Mouse (Mus musculus): Measurements from ENCODE around the gene Ajm1. TPM values are rescaled to one million over a fixed set of nuclear protein-coding genes. Genes with fewer than 3 reads are reported as not detected.

The Ajm1 gene
- polyA plus RNA-seq, 1 experiment from 2014 or later: 7.7 TPM

DNA sequence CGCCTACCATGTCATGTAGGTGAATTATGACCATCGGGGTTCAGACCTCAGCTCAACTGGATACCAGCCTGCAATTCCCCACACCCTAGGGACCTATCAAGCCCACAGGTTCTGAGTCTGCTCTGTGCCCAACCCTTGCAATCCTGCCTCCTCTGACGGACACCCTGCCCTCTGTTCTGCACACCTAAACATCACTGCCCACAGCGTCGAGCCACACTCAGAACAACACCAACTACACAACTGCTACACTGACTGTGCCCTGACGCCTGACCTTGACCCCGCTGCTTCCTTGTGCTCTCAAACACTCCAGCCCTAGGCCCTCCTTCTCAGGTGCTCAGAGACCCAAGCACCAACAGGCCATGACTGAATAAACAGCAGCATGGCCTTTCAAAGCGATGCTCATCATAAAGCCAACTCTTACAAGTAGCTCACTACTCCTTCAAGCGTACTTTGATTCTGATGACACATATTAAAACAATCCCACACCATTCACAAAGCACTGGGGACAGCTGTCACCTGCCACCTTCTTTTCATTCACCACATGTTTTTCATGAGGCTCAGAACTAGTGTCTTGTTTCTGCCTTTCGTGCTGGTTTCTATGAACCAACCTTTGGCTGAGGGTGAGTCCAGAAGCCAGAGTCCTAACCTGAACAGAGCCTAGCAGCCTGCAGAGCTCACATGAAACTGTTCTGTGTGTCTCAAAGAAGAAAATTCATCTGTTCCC lies 39.8 kb downstream of the Ajm1 start:
- ATAC-seq: no peak
- Histone ChIP-seq H3K4me1 (replicated peaks; ENCODE audit: control insufficient read depth, insufficient read depth, low read length) (peaks cover 7% of the 10 kb centered on the region), H3K36me3 (ENCODE audit: control insufficient read depth, insufficient read depth) (no peaks in the 10 kb centered on the region; the same call in none of the 2 replicates), H3K4me2 (ENCODE audit: low read length) (no peak overlapping the region), H3K27ac (ENCODE audit: low read length) (no peak overlapping the region), H3K9ac (replicated peaks; ENCODE audit: low read depth, low read length) (no peak overlapping the region), H3K4me3 (replicated peaks; ENCODE audit: low read length) (no peak overlapping the region), H3K27me3 (replicated peaks; ENCODE audit: control insufficient read depth, insufficient read depth, low read length) (no peaks in the 10 kb centered on the region), H3K9me3 (ENCODE audit: control insufficient read depth, low read length) (no peaks in the 10 kb centered on the region)
- WGBS: 87% methylated on average over 10 of the region's 10 CpGs

DNA sequence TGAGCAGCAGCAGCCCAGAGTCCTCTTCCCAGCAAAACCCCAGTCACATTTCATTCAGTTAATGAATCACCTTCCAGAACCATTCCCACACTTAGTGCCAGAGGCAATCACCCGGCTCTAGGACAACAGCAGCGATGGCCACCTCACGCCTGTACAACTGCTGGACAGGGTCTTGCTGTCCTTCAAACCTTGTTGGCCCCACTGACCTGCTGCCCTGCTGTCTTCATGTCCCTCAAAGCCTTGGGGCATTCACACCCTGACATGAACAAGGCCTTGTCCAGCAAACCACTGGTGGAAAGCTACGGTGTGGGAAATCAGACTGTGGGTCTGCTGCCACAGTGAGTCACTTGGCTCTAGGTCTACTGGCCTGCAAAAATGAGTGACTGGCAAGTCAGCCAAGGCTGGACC lies 41.0 kb downstream of the Ajm1 start:
- no peak overlapping the region for H3K4me2 ChIP-seq (ENCODE audit: low read length)
- H3K4me3 ChIP-seq (replicated peaks; ENCODE audit: low read length): no peak overlapping the region
- H3K9ac ChIP-seq (replicated peaks; ENCODE audit: low read depth, low read length): no peak overlapping the region
- no peaks in the 10 kb centered on the region; the same call in 1 of the 2 replicates for H3K4me1 ChIP-seq (replicated peaks; ENCODE audit: control insufficient read depth, insufficient read depth, low read length)
- WGBS: 95% methylated on average over 4 of the region's 4 CpGs
- ATAC-seq: no peak
- no peaks in the 10 kb centered on the region for H3K27me3 ChIP-seq (replicated peaks; ENCODE audit: control insufficient read depth, insufficient read depth, low read length)
- no peaks in the 10 kb centered on the region for H3K9me3 ChIP-seq (ENCODE audit: control insufficient read depth, low read length)
- H3K27ac ChIP-seq (ENCODE audit: low read length): no peak overlapping the region
- peaks cover 4% of the 10 kb centered on the region for H3K36me3 ChIP-seq (ENCODE audit: control insufficient read depth, insufficient read depth)

DNA sequence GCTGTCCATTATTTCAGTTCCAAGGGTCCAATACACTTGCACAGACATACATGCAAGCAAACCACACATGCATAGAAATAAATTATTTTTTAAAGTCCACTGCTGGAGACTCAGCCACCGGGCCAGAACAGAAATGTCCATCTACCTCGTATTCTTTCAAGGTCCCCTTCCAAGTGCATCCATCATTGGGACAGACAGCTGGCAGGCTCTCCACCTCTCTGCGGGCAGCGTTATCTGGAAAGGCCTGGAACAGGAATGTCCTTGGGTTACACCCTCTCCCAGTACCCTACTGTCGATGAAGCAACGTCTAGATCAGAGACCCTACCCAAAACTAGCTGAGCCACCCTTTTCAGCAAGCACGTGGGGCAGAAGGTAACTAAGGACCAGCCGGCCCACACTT lies 45.0 kb downstream of the Ajm1 start:
- H3K36me3 ChIP-seq (ENCODE audit: control insufficient read depth, insufficient read depth): peaks cover 4% of the 10 kb centered on the region
- H3K9ac ChIP-seq (replicated peaks; ENCODE audit: low read depth, low read length): no peak overlapping the region
- no peaks in the 10 kb centered on the region for H3K9me3 ChIP-seq (ENCODE audit: control insufficient read depth, low read length)
- no peak overlapping the region for H3K4me2 ChIP-seq (ENCODE audit: low read length)
- no peak overlapping the region for H3K4me3 ChIP-seq (replicated peaks; ENCODE audit: low read length)
- H3K27ac ChIP-seq (ENCODE audit: low read length): no peak overlapping the region
- no peak for ATAC-seq
- 93% methylated on average over 8 of the region's 8 CpGs for WGBS
- no peaks in the 10 kb centered on the region for H3K4me1 ChIP-seq (replicated peaks; ENCODE audit: control insufficient read depth, insufficient read depth, low read length)
- no peaks in the 10 kb centered on the region for H3K27me3 ChIP-seq (replicated peaks; ENCODE audit: control insufficient read depth, insufficient read depth, low read length)

DNA sequence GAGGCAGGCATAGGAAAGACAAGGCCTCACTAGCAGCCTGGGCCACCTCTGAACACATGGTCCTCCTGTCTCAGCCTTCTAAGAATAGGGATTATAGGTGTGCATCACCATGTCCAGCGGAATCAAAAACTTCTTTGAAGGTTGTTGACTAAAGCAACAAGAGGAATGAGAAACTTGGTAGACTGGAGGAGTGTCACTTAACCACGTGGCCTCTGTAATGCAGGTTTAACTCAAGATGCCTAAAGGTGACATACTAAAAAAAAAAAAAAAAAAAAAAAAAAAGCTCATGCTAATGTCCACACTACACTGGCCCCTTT lies 46.7 kb downstream of the Ajm1 start:
- H3K4me1 ChIP-seq (replicated peaks; ENCODE audit: control insufficient read depth, insufficient read depth, low read length): no peaks in the 10 kb centered on the region
- WGBS: 98% methylated on average over 2 of the region's 2 CpGs
- H3K9me3 ChIP-seq (ENCODE audit: control insufficient read depth, low read length): no peaks in the 10 kb centered on the region
- no peak overlapping the region for H3K9ac ChIP-seq (replicated peaks; ENCODE audit: low read depth, low read length)
- H3K4me2 ChIP-seq (ENCODE audit: low read length): no peak overlapping the region
- ATAC-seq: no peak
- H3K36me3 ChIP-seq (ENCODE audit: control insufficient read depth, insufficient read depth): peaks cover 8% of the 10 kb centered on the region
- H3K27ac ChIP-seq (ENCODE audit: low read length): no peak overlapping the region
- no peak overlapping the region for H3K4me3 ChIP-seq (replicated peaks; ENCODE audit: low read length)
- no peaks in the 10 kb centered on the region for H3K27me3 ChIP-seq (replicated peaks; ENCODE audit: control insufficient read depth, insufficient read depth, low read length)

DNA sequence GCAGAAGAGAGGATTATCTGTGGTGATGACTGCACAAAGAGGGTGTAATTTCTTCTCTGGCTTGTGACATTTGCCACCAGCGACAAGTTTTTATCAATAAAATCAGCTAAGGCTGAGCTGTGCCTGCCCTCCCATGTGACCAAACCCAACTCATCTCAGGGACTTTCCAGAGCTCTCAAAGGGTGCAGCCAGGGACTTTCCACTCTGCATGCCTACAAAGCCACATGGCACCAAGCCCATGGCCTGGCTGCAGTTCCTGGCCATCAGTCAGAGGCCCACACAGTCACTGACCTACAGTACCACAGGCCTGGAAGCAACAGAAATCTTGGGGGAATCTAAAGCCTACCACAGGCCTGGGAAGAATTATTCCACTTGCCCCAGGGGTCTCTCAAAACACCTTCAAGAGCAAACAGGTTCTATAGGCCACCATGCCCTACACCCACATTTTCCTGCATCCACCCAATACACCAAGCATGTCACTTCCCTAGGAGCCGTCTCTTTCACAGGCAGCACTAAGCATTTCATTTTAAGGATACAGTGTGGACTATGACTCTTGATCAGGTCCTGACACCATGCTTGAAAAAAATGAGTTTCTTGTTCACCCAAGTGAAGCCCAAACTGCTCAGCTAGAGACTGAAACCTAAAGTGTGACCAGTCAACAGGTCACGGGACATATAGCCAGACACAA lies 47.2 kb downstream of the Ajm1 start:
- Histone ChIP-seq H3K9ac (replicated peaks; ENCODE audit: low read depth, low read length) (no peak overlapping the region), H3K4me3 (replicated peaks; ENCODE audit: low read length) (no peak overlapping the region), H3K9me3 (ENCODE audit: control insufficient read depth, low read length) (no peaks in the 10 kb centered on the region), H3K27ac (ENCODE audit: low read length) (no peak overlapping the region), H3K27me3 (replicated peaks; ENCODE audit: control insufficient read depth, insufficient read depth, low read length) (no peaks in the 10 kb centered on the region), H3K4me1 (replicated peaks; ENCODE audit: control insufficient read depth, insufficient read depth, low read length) (no peaks in the 10 kb centered on the region), H3K36me3 (ENCODE audit: control insufficient read depth, insufficient read depth) (peaks cover 9% of the 10 kb centered on the region), H3K4me2 (ENCODE audit: low read length) (no peak overlapping the region)
- no peak for ATAC-seq
- 93% methylated on average over 3 of the region's 3 CpGs for WGBS

DNA sequence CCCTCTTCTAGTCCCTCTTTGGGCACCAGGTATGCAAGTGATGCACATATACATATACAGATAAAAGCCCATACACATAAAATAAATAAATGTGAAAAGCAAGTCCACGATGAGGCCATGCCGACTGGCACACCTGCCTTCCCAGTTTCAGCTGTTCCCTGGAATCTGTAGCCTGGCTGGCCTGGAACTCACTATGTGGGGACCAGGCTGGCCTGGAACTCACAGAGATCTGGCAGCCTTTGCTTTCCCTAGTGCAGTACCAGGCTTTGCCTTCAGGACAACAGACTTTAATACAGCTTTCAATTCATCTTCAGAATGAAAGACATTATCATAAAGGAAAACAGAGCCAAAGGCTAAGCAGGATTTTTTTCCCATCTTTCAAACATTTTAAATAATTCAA lies 47.9 kb downstream of the Ajm1 start:
- Histone ChIP-seq H3K27ac (ENCODE audit: low read length) (no peak overlapping the region), H3K4me2 (ENCODE audit: low read length) (no peak overlapping the region), H3K4me1 (replicated peaks; ENCODE audit: control insufficient read depth, insufficient read depth, low read length) (no peaks in the 10 kb centered on the region), H3K9me3 (ENCODE audit: control insufficient read depth, low read length) (no peaks in the 10 kb centered on the region), H3K36me3 (ENCODE audit: control insufficient read depth, insufficient read depth) (peaks cover 9% of the 10 kb centered on the region), H3K4me3 (replicated peaks; ENCODE audit: low read length) (no peak overlapping the region), H3K9ac (replicated peaks; ENCODE audit: low read depth, low read length) (no peak overlapping the region), H3K27me3 (replicated peaks; ENCODE audit: control insufficient read depth, insufficient read depth, low read length) (no peaks in the 10 kb centered on the region)
- ATAC-seq: no peak
- 95% methylated on average over 2 of the region's 2 CpGs for WGBS

DNA sequence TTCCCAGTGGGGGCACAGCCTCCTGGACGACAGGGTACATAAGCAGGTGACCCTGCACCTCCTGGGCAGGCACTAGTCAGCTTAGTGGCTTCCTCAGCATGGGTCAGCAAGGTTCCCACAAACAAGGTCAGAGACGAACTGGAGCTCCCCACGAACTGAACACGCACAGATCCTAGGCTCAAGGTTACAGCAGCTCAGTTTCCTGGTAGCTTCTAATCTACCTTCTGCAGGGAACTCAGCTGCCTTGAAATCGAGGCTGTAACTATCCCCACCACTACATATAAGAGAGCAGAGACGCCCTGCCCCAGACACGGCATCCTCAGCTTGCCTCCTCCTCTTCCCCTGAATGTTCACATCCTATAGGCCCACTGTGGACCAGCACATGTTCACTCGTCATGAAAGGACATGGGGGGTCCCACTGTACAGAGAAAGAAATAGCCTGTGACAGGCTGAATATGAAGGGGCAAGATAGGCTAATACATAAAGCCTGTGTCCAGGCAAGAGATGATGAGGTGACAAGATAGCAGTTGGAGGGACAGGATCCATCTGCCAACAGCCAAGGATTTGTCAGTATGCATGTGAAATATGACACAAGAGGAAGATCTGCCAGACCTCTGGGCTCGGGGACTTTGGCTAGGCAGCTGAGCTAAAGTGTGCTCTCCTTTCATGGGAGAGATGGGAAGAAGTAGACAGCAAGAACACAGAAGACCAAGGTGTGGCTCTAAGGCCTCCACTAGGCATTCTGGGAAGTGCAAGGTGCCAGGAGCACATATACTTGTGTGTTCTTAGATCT lies 54.9 kb downstream of the Ajm1 start:
- Histone ChIP-seq H3K4me2 (ENCODE audit: low read length) (no peak overlapping the region), H3K27ac (ENCODE audit: low read length) (no peak overlapping the region), H3K36me3 (ENCODE audit: control insufficient read depth, insufficient read depth) (peaks cover 24% of the 10 kb centered on the region), H3K27me3 (replicated peaks; ENCODE audit: control insufficient read depth, insufficient read depth, low read length) (no peaks in the 10 kb centered on the region), H3K9ac (replicated peaks; ENCODE audit: low read depth, low read length) (no peak overlapping the region), H3K9me3 (ENCODE audit: control insufficient read depth, low read length) (no peaks in the 10 kb centered on the region), H3K4me1 (replicated peaks; ENCODE audit: control insufficient read depth, insufficient read depth, low read length) (no peaks in the 10 kb centered on the region), H3K4me3 (replicated peaks; ENCODE audit: low read length) (no peak overlapping the region)
- no peak for ATAC-seq
- 93% methylated on average over 9 of the region's 9 CpGs for WGBS

Other genes with a start within 250 kb of the Ajm1 start
- gene Man1b1, start 249.4 kb downstream of the Ajm1 start, polyA plus RNA-seq (2015; fragmentation: Nextera tagmentation; extraction: Ambion mirVana): 50.6 and 54.6 TPM in 2 replicates
- 21.5 and 26.9 TPM in 2 replicates for gene Dpp7, start 225.4 kb downstream of the Ajm1 start, polyA plus RNA-seq (2015; fragmentation: Nextera tagmentation; extraction: Ambion mirVana)
- gene Uap1l1, start 216.1 kb downstream of the Ajm1 start, polyA plus RNA-seq (2015; fragmentation: Nextera tagmentation; extraction: Ambion mirVana): 3.3 and 7.5 TPM in 2 replicates
- gene Sapcd2, start 209.4 kb downstream of the Ajm1 start, polyA plus RNA-seq (2015; fragmentation: Nextera tagmentation; extraction: Ambion mirVana): 23.8 and 29.9 TPM in 2 replicates
- gene Entpd2, start 185.9 kb downstream of the Ajm1 start, polyA plus RNA-seq (2015; fragmentation: Nextera tagmentation; extraction: Ambion mirVana): 5.2 and 6.2 TPM in 2 replicates
- gene Npdc1, start 182.4 kb downstream of the Ajm1 start, polyA plus RNA-seq (2015; fragmentation: Nextera tagmentation; extraction: Ambion mirVana): 384 and 515 TPM in 2 replicates
- 0.31 TPM in 1 of 2 replicates, not detected in the other for gene Fut7, start 158.5 kb downstream of the Ajm1 start, polyA plus RNA-seq (2015; fragmentation: Nextera tagmentation; extraction: Ambion mirVana)
- 12.2 and 14.9 TPM in 2 replicates for gene Abca2, start 153.1 kb downstream of the Ajm1 start, polyA plus RNA-seq (2015; fragmentation: Nextera tagmentation; extraction: Ambion mirVana)
- gene Clic3, start 124.9 kb downstream of the Ajm1 start, polyA plus RNA-seq (2015; fragmentation: Nextera tagmentation; extraction: Ambion mirVana): 2.4 and 4.6 TPM in 2 replicates
- gene Paxx, start 120.7 kb downstream of the Ajm1 start, polyA plus RNA-seq (2015; fragmentation: Nextera tagmentation; extraction: Ambion mirVana): 89.2 and 108 TPM in 2 replicates
- 212 and 217 TPM in 2 replicates for gene Ptgds, start 111.7 kb downstream of the Ajm1 start, polyA plus RNA-seq (2015; fragmentation: Nextera tagmentation; extraction: Ambion mirVana)
- gene Lcn12, start 87.8 kb downstream of the Ajm1 start, polyA plus RNA-seq (2015; fragmentation: Nextera tagmentation; extraction: Ambion mirVana): not detected in 2 replicates
- 133 and 156 TPM in 2 replicates for gene Fbxw5, start 81.0 kb downstream of the Ajm1 start, polyA plus RNA-seq (2015; fragmentation: Nextera tagmentation; extraction: Ambion mirVana)
- 4.4 and 4.5 TPM in 2 replicates for gene C8g, start 80.0 kb downstream of the Ajm1 start, polyA plus RNA-seq (2015; fragmentation: Nextera tagmentation; extraction: Ambion mirVana)
- gene Traf2, start 34.8 kb downstream of the Ajm1 start, polyA plus RNA-seq (2015; fragmentation: Nextera tagmentation; extraction: Ambion mirVana): 26.8 and 29.5 TPM in 2 replicates
- 327 and 359 TPM in 2 replicates for gene Edf1, start 23.9 kb downstream of the Ajm1 start, polyA plus RNA-seq (2015; fragmentation: Nextera tagmentation; extraction: Ambion mirVana)
- 1.0 and 2.8 TPM in 2 replicates for gene Mamdc4, start 6.9 kb downstream of the Ajm1 start, polyA plus RNA-seq (2015; fragmentation: Nextera tagmentation; extraction: Ambion mirVana)
- gene Phpt1, start 6.5 kb downstream of the Ajm1 start, polyA plus RNA-seq (2015; fragmentation: Nextera tagmentation; extraction: Ambion mirVana): 141 and 145 TPM in 2 replicates
- gene Rabl6, start 26.8 kb upstream of the Ajm1 start, polyA plus RNA-seq (2015; fragmentation: Nextera tagmentation; extraction: Ambion mirVana): 67.5 and 73.6 TPM in 2 replicates
- 0.17 and 0.24 TPM in 2 replicates for gene Ccdc183, start 35.9 kb upstream of the Ajm1 start, polyA plus RNA-seq (2015; fragmentation: Nextera tagmentation; extraction: Ambion mirVana)
- gene Tmem141, start 40.2 kb upstream of the Ajm1 start, polyA plus RNA-seq (2015; fragmentation: Nextera tagmentation; extraction: Ambion mirVana): 20.6 and 28.9 TPM in 2 replicates
- gene Fcna, start 46.3 kb upstream of the Ajm1 start, polyA plus RNA-seq (2015; fragmentation: Nextera tagmentation; extraction: Ambion mirVana): 2.3 and 4.1 TPM in 2 replicates
- gene Lcn8, start 71.4 kb upstream of the Ajm1 start, polyA plus RNA-seq (2015; fragmentation: Nextera tagmentation; extraction: Ambion mirVana): not detected in 2 replicates
- not detected in 2 replicates for gene Lcn5, start 76.2 kb upstream of the Ajm1 start, polyA plus RNA-seq (2015; fragmentation: Nextera tagmentation; extraction: Ambion mirVana)
- gene Lcn6, start 95.0 kb upstream of the Ajm1 start, polyA plus RNA-seq (2015; fragmentation: Nextera tagmentation; extraction: Ambion mirVana): not detected in 2 replicates
- not detected in 2 replicates for gene Lcn10, start 101.0 kb upstream of the Ajm1 start, polyA plus RNA-seq (2015; fragmentation: Nextera tagmentation; extraction: Ambion mirVana)
- gene Obp2a, start 118.3 kb upstream of the Ajm1 start, polyA plus RNA-seq (2015; fragmentation: Nextera tagmentation; extraction: Ambion mirVana): not detected in 2 replicates
- gene Bmyc, start 125.0 kb upstream of the Ajm1 start, polyA plus RNA-seq (2015; fragmentation: Nextera tagmentation; extraction: Ambion mirVana): 105 and 127 TPM in 2 replicates
- not detected in 2 replicates for gene Obp2b, start 155.3 kb upstream of the Ajm1 start, polyA plus RNA-seq (2015; fragmentation: Nextera tagmentation; extraction: Ambion mirVana)
- gene Lcn3, start 183.8 kb upstream of the Ajm1 start, polyA plus RNA-seq (2015; fragmentation: Nextera tagmentation; extraction: Ambion mirVana): not detected in 2 replicates
- not detected in 2 replicates for gene Lcn11, start 195.3 kb upstream of the Ajm1 start, polyA plus RNA-seq (2015; fragmentation: Nextera tagmentation; extraction: Ambion mirVana)
- not detected in 2 replicates for gene Gm13539, start 200.5 kb upstream of the Ajm1 start, polyA plus RNA-seq (2015; fragmentation: Nextera tagmentation; extraction: Ambion mirVana)
- not detected in 2 replicates for gene Glt6d1, start 234.1 kb upstream of the Ajm1 start, polyA plus RNA-seq (2015; fragmentation: Nextera tagmentation; extraction: Ambion mirVana)
- gene Lcn9, start 241.4 kb upstream of the Ajm1 start, polyA plus RNA-seq (2015; fragmentation: Nextera tagmentation; extraction: Ambion mirVana): not detected in 2 replicates

All from forebrain, embryonic 16.5 days (tissue).